Comparison of ENCODE assay signal across 23 mouse cellular contexts in genomic region chr5:76939717-76940116, GRCm38 (mm10). TPM values are rescaled to one million over a fixed set of nuclear protein-coding genes. Genes with fewer than 3 reads are reported as not detected.
A peak's percentile ranks its signal among the peaks of the same experiment; 100 is the strongest.
DNase-seq lines count a peak whose midpoint lies in the region; ATAC-seq and TF ChIP-seq lines count a peak whose summit lies in the region.
"Had no signal": no experiment of that assay in that cellular context is flagged by ENCODE, and none has a peak within 500 bp of the region (broad histone marks: within the 10 kb centered on the region; RNA-seq: fewer than 3 reads in every experiment).

No protein-coding gene starts in this region.

- H3K9me3 ChIP-seq in heart, embryonic 13.5 days = no peaks in the 10 kb centered on the region
- H3K9me3 ChIP-seq: embryonic facial prominence, embryonic 12.5 days had no signal

- no peak for TF ChIP-seq EP300 in heart, adult 2 months (IDR thresholded peaks at IDR 0.05; ENCODE audit: insufficient read depth, low read depth, low read length)

- intact Hi-C loops in heart, adult 2 months (cut with DNase I) = no loop called here

- H3K9ac ChIP-seq in heart, embryonic 13.5 days = no peak overlapping the region
- no peak overlapping the region for H3K9ac ChIP-seq in heart, adult 2 months (ENCODE audit: low read depth, low read length)
- H3K9ac ChIP-seq: embryonic facial prominence, embryonic 12.5 days; forebrain, embryonic 13.5 days had no signal

- H3K4me1 ChIP-seq in heart, embryonic 13.5 days = peaks cover 27% of the 10 kb centered on the region
- no peaks in the 10 kb centered on the region for H3K4me1 ChIP-seq in heart, adult 2 months (ENCODE audit: control insufficient read depth, insufficient read depth, low read length)
- H3K4me1 ChIP-seq in kidney, adult 2 months (ENCODE audit: control insufficient read depth, insufficient read depth, low read length) = peaks cover 28% of the 10 kb centered on the region
- H3K4me1 ChIP-seq: embryonic facial prominence, embryonic 10.5 days; embryonic facial prominence, embryonic 12.5 days; forebrain, embryonic 13.5 days had no signal

- peak overlapping the region; percentile 32; the same call in 1 of the 2 replicates for H3K27ac ChIP-seq in heart, embryonic 13.5 days (replicated peaks)
- no peak overlapping the region for H3K27ac ChIP-seq in heart, adult 2 months
- peak overlapping the region; percentile 67 for H3K27ac ChIP-seq in kidney, adult 2 months (ENCODE audit: insufficient read depth, low read depth, low read length)
- H3K27ac ChIP-seq: embryonic facial prominence, embryonic 10.5 days; embryonic facial prominence, embryonic 12.5 days; forebrain, embryonic 13.5 days had no signal

- no peak for DNase-seq in heart, adult 2 months
- DNase-seq in kidney, adult 2 months = no peak
- no peak for DNase-seq in kidney, adult 18-20 months
- DNase-seq in ZHBTc4 (ENCODE audit: low read depth, low spot score) = peak; percentile 36
- DNase-seq in embryo, embryonic 11 days = no peak
- DNase-seq: adrenal gland, adult 2 months; adrenal gland, postnatal 10 days; adrenal gland, postnatal 25 days; B cell, adult 2 months; cerebellum, adult 11 months; cerebellum, adult 18-20 months; cerebellum, adult 8-10 months; cerebellum, adult 9-11 months; cerebellum, postnatal 14 days; cerebellum, postnatal 36 days had no signal

- peaks cover 20% of the 10 kb centered on the region for H3K36me3 ChIP-seq in heart, embryonic 13.5 days
- no peaks in the 10 kb centered on the region; the same call in 1 of the 2 replicates for H3K36me3 ChIP-seq in heart, adult 2 months (ENCODE audit: control insufficient read depth, insufficient read depth, low read length)
- peaks cover 4% of the 10 kb centered on the region; the same call in 1 of the 2 replicates for H3K36me3 ChIP-seq in kidney, adult 2 months (ENCODE audit: control insufficient read depth, insufficient read depth, low read length)

- ATAC-seq in heart, embryonic 13.5 days (ENCODE audit: extremely low read depth, insufficient number of reproducible peaks, low FRiP score, low TSS enrichment) = no peak
- ATAC-seq: CD4-positive, CD25-positive, alpha-beta regulatory T cell, adult 4 months; forebrain, embryonic 13.5 days; forebrain, embryonic 16.5 days; Patski had no signal

- no peak overlapping the region for H3K4me3 ChIP-seq in heart, embryonic 13.5 days
- no peak overlapping the region for H3K4me3 ChIP-seq in heart, adult 2 months
- H3K4me3 ChIP-seq in kidney, adult 2 months (ENCODE audit: insufficient read depth, low read depth, low read length) = no peak overlapping the region
- H3K4me3 ChIP-seq: embryonic facial prominence, embryonic 10.5 days; embryonic facial prominence, embryonic 12.5 days; forebrain, embryonic 13.5 days had no signal

- WGBS in heart, embryonic 13.5 days = 63% methylated on average over 8 of the region's 8 CpGs
- 72% methylated on average over 8 of the region's 8 CpGs for WGBS in heart, adult 2 months
- 72% methylated on average over 8 of the region's 8 CpGs for WGBS in kidney, adult 2 months

- TF ChIP-seq CTCF in heart, adult 2 months (IDR thresholded peaks at IDR 0.05) = no peak
- TF ChIP-seq CTCF in kidney, adult 2 months (conservative IDR thresholded peaks at IDR 0.05; ENCODE audit: insufficient read depth, insufficient read length, low read depth, low read length) = no peak

- no peak for TF ChIP-seq POLR2A in heart, adult 2 months (IDR thresholded peaks at IDR 0.05; ENCODE audit: insufficient read depth, low read depth, low read length)
- no peak for TF ChIP-seq POLR2A in kidney, adult 2 months (IDR thresholded peaks at IDR 0.05; ENCODE audit: low read depth, low read length)

- no peaks in the 10 kb centered on the region for H3K27me3 ChIP-seq in heart, embryonic 13.5 days (replicated peaks)
- H3K27me3 ChIP-seq in heart, adult 2 months (ENCODE audit: control insufficient read depth, insufficient read depth, low read length) = no peaks in the 10 kb centered on the region
- no peaks in the 10 kb centered on the region for H3K27me3 ChIP-seq in kidney, adult 2 months (replicated peaks; ENCODE audit: control insufficient read depth, insufficient read depth, low read length)
- H3K27me3 ChIP-seq: CH12.LX; embryonic facial prominence, embryonic 12.5 days; forebrain, embryonic 13.5 days; Patski had no signal

- no peak overlapping the region for H3K4me2 ChIP-seq in heart, embryonic 13.5 days
- H3K4me2 ChIP-seq: embryonic facial prominence, embryonic 12.5 days; forebrain, embryonic 13.5 days had no signal

- peaks cover 1% of the 10 kb centered on the region; the same call in 1 of the 2 replicates for H3K79me2 ChIP-seq in heart, adult 2 months (replicated peaks; ENCODE audit: control insufficient read depth, insufficient read depth, low read length)

RNA-seq across cellular contexts. Expression of gene Paics, which starts 11.4 kb away (rescaled TPM):
- 229 and 249 TPM in 2 replicates for polyA plus RNA-seq in heart, embryonic 13.5 days (2015; fragmentation: Nextera tagmentation; extraction: Ambion mirVana)
- 100 to 1,000 TPM; 140 to 158 TPM for total RNA-seq in heart, adult 2 months (2021)
- 78.3 and 124 TPM in 2 replicates for polyA plus RNA-seq in heart, adult 2 months (2012; rRNA removed)
- 120 and 170 TPM in 2 replicates for polyA plus RNA-seq in kidney, adult 2 months (2012; rRNA removed)

RNA-seq across cellular contexts. Expression of gene Ppat, which starts 11.7 kb away (rescaled TPM):
- polyA plus RNA-seq in heart, embryonic 13.5 days (2015; fragmentation: Nextera tagmentation; extraction: Ambion mirVana) = 20.8 and 25.0 TPM in 2 replicates
- total RNA-seq in heart, adult 2 months (2021) = 10 to 100 TPM; 13.3 to 17.6 TPM
- polyA plus RNA-seq in heart, adult 2 months (2012; rRNA removed) = 5.5 and 9.9 TPM in 2 replicates
- 11.2 and 12.9 TPM in 2 replicates for polyA plus RNA-seq in kidney, adult 2 months (2012; rRNA removed)

RNA-seq across cellular contexts. Expression of gene Aasdh, which starts 34.4 kb away (rescaled TPM):
- 14.8 and 18.9 TPM in 2 replicates for polyA plus RNA-seq in heart, embryonic 13.5 days (2015; fragmentation: Nextera tagmentation; extraction: Ambion mirVana)
- 10 to 100 TPM; 12.7 to 16.2 TPM for total RNA-seq in heart, adult 2 months (2021)
- polyA plus RNA-seq in heart, adult 2 months (2012; rRNA removed) = 19.9 and 31.8 TPM in 2 replicates
- 14.3 and 15.1 TPM in 2 replicates for polyA plus RNA-seq in kidney, adult 2 months (2012; rRNA removed)

RNA-seq across cellular contexts. Expression of gene Srp72, which starts 34.8 kb away (rescaled TPM):
- polyA plus RNA-seq in heart, embryonic 13.5 days (2015; fragmentation: Nextera tagmentation; extraction: Ambion mirVana) = 48.4 and 55.4 TPM in 2 replicates
- 10 to 100 TPM; 51.5 to 56.2 TPM for total RNA-seq in heart, adult 2 months (2021)
- polyA plus RNA-seq in heart, adult 2 months (2012; rRNA removed) = 16.3 and 37.5 TPM in 2 replicates
- 21.5 and 24.4 TPM in 2 replicates for polyA plus RNA-seq in kidney, adult 2 months (2012; rRNA removed)
